Mouse (Mus musculus) midbrain, embryonic 11.5 days (tissue): ENCODE measurements around the gene Mbd6. TPM values are rescaled to one million over a fixed set of nuclear protein-coding genes. Genes with fewer than 3 reads are reported as not detected.
A peak's percentile ranks its signal among the peaks of the same experiment; 100 is the strongest.
"Not testable (repeated sequence)": the region's sequence is repeated elsewhere in the genome, so short reads cannot be mapped to it uniquely, and the experiment has no call there.

ENCODE experiments used
- ATAC-seq: fragments of 200-750 bp; cut with Nextera tagmentation; 2 replicates; pipeline ENCODE4 v1.8.0; 2017; ENCODE audit warnings: moderate TSS enrichment, moderate library complexity; ENCODE audit not compliant: low FRiP score
- DNase-seq: peaks from one replicate; pipeline ENCODE4 v3.0.0; 2015; ENCODE audit warnings: low spot score; ENCODE audit errors: missing footprints
- H3K27ac ChIP-seq: fragments of 300-500 bp; sonication (generic); 2 replicates; pipeline ENCODE4 v1.5.1; 2014; ENCODE audit warnings: low read depth, low read length
- H3K27me3 ChIP-seq: fragments of 300-500 bp; sonication (generic); 2 replicates; pipeline ENCODE4 v1.6.1; 2014; ENCODE audit warnings: mild to moderate bottlenecking, low read length, moderate library complexity, mixed read lengths; ENCODE audit not compliant: control insufficient read depth, insufficient read depth
- H3K36me3 ChIP-seq: fragments of 300-500 bp; sonication (generic); 2 replicates; pipeline ENCODE4 v1.6.1; 2014; ENCODE audit warnings: mild to moderate bottlenecking, low read length, moderate library complexity, mixed read lengths; ENCODE audit not compliant: control insufficient read depth, insufficient read depth
- H3K4me1 ChIP-seq: fragments of 300-500 bp; sonication (generic); 2 replicates; pipeline ENCODE4 v1.6.1; 2014; ENCODE audit warnings: low read length; ENCODE audit not compliant: control insufficient read depth, insufficient read depth
- H3K4me2 ChIP-seq: fragments of 300-500 bp; sonication (generic); 2 replicates; pipeline ENCODE4 v1.6.1; 2014; ENCODE audit warnings: mild to moderate bottlenecking, moderate library complexity
- H3K4me3 ChIP-seq: fragments of 300-500 bp; sonication (generic); 2 replicates; pipeline ENCODE4 v1.5.1; 2014; ENCODE audit warnings: low read depth, low read length
- H3K9ac ChIP-seq: fragments of 300-500 bp; sonication (generic); 2 replicates; pipeline ENCODE4 v1.6.1; 2014; ENCODE audit warnings: low read length
- H3K9me3 ChIP-seq: fragments of 300-500 bp; sonication (generic); 2 replicates; pipeline ENCODE4 v1.6.1; 2016; ENCODE audit warnings: low read length; ENCODE audit not compliant: control insufficient read depth
- WGBS: fragments of 180-500 bp; shearing (Covaris S2); extraction: QIAGEN DNeasy Blood & Tissue Kit; methylation state at CpG from one replicate; pipeline ENCODE4 v1.1.7; 2014; 5-methylcytosine and 5-hydroxymethylcytosine counted together
- polyA plus RNA-seq: library from polyadenylated mRNA; unstranded; fragments of >200 nt; fragmentation: Nextera tagmentation; extraction: Ambion mirVana; gene quantifications from 2 replicates; pipeline ENCODE4 v1.2.1, GENCODE M21; 2014

The Mbd6 gene
- polyA plus RNA-seq, 1 experiment from 2014 or later, result 16.3 TPM

DNA sequence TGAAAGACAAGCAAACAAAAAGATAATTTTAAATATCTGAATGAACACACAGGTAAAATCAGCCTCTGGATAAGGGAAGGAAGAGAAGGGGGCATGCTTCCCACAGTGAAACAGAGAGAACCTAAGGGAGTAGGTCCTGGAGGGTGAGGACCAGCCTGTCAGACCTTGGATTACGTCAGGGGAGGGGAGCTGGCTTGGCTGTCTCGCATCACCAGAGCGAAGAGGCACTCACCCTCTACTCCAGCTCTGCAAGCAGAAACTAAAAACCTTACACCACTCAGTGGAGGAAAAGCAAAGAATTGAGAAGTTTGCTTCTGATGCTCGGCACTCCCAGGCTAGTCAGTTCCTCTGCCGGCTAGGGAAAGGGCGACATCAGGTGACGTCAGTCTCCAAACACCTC is 31.2 kb upstream of the Mbd6 start:
- no peak overlapping the region for H3K4me3 ChIP-seq
- H3K4me2 ChIP-seq, result no peak overlapping the region
- H3K9ac ChIP-seq, result no peak overlapping the region
- ATAC-seq (no peak), DNase-seq (peak; percentile 53)
- H3K27me3 ChIP-seq, result peaks cover 8% of the 10 kb centered on the region
- no peaks in the 10 kb centered on the region for H3K9me3 ChIP-seq
- H3K36me3 ChIP-seq, result no peaks in the 10 kb centered on the region
- no peaks in the 10 kb centered on the region for H3K4me1 ChIP-seq
- no peak overlapping the region for H3K27ac ChIP-seq
- 77% methylated on average over 7 of the region's 7 CpGs for WGBS

DNA sequence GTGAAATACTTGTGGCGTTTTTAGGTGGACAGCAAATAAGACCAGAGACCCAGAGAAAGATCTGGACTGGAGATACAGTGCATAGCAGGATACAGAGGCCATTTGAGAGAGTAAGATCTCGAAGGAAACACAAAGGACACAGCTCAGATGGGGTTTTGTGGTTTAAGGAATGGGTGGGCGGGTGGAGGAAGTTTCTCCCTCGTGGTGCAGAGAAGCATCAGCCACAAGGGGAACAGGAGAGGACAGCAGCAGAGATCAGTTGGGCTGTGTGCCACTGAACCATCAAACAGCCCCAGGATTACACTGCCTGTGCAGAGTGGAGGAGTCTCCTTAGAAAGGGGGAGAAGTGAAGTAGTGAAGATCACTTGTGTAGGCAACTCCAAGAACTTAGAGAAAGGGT is 29.2 kb upstream of the Mbd6 start:
- no peaks in the 10 kb centered on the region for H3K4me1 ChIP-seq
- DNase-seq (peak; percentile 64), ATAC-seq (no peak)
- H3K9ac ChIP-seq, result no peak overlapping the region
- H3K4me3 ChIP-seq, result no peak overlapping the region
- no peaks in the 10 kb centered on the region for H3K9me3 ChIP-seq
- no peak overlapping the region for H3K4me2 ChIP-seq
- whole genome bisulfite sequencing, result 49% methylated on average over 4 of the region's 4 CpGs
- H3K36me3 ChIP-seq, result no peaks in the 10 kb centered on the region
- H3K27me3 ChIP-seq, result no peaks in the 10 kb centered on the region
- no peak overlapping the region for H3K27ac ChIP-seq

DNA sequence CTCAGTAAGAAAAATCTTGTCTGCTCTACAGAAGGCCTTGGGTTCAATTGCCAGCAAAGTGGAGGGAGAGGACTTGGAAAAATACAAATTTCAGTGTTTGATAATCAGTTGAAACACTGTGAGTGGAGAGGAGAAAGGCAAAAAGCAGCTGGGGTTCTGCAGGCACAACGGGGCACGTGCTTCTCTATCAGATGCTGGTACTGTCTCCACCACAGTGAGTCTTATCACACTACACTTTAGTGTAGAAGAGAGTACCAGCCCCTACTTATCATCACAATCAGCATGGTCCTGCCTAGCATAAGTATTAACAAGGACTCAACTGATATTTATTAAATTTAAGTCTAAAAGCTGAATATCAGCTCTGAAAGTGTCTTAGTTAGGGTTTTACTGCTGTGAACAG is 28.5 kb upstream of the Mbd6 start:
- WGBS, result 73% methylated on average over 2 of the region's 2 CpGs
- Histone ChIP-seq H3K4me2 (no peak overlapping the region), H3K4me1 (no peaks in the 10 kb centered on the region), H3K27me3 (no peaks in the 10 kb centered on the region), H3K4me3 (no peak overlapping the region), H3K9me3 (no peaks in the 10 kb centered on the region), H3K27ac (no peak overlapping the region), H3K9ac (no peak overlapping the region), H3K36me3 (no peaks in the 10 kb centered on the region)
- DNase-seq (peak; percentile 33), ATAC-seq (no peak)

DNA sequence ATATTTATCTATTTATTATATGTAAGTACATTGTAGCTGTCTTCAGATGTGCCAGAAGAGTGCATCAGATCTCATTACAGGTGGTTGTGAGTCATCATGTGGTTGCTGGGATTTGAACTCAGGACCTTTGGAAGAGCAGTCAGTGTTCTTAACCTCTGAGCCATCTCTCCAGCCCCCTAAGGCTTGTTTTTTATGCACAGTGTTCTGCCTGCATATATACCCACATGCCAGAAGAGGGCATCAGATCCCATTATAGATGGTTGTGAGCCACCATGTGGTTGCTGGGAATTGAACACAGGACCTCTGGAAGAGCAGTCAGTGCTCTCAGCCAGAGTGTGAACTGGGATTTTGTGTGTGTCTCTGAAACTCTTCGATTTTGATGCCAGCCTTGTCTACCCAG is 26.1 kb upstream of the Mbd6 start:
- 77% methylated on average over 1 of the region's 1 CpGs for WGBS
- H3K27me3 ChIP-seq, H3K9me3 ChIP-seq: not testable (repeated sequence)

DNA sequence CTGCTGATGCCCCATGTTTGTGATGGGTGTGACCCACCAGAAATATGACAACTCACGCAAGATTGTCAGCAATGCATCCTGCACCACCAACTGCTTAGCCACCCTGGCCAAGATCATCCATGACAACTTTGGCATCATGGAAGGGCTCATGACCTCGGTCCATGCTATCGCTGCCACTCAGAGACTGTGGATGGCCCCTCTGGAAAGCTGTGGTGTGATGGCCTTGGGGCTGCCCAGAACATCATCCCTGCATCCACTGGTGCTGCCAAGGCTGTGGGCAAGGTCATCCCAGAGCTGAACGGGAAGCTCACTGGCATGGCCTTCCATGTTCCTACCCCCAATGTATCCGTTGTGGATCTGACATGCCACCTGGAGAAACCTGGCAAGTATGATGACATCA is 24.7 kb upstream of the Mbd6 start:
- H3K4me3 ChIP-seq, H3K9ac ChIP-seq, H3K27me3 ChIP-seq, H3K9me3 ChIP-seq, H3K4me2 ChIP-seq, H3K36me3 ChIP-seq, ATAC-seq, H3K27ac ChIP-seq, H3K4me1 ChIP-seq: not testable (repeated sequence)
- 84% methylated on average over 5 of the region's 5 CpGs for WGBS
- peak; percentile 31 for DNase-seq

More for the DNA sequence above, 26.1 kb upstream of the Mbd6 start:
- not testable (repeated sequence) for ATAC-seq, H3K9ac ChIP-seq, H3K4me1 ChIP-seq, H3K4me3 ChIP-seq, H3K36me3 ChIP-seq, DNase-seq, H3K4me2 ChIP-seq, H3K27ac ChIP-seq

DNA sequence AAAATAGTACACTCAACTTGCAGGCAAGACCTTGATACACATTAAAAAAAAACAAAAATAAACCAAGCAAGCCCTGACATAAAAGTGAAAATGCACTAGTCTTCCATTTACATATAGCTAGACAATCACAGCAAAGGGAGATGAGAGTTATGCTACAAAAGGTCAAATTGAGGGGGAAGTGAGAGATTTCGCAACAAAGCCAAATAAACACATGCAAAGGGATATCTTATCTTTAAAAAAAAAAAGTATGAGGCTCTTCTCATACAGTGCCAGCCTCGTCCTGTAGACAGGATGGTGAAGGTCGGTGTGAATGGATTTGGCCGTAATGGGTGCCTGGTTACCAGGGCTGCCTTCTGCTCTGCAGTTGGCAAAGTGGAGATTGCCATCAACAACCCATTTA is 24.0 kb upstream of the Mbd6 start:
- DNase-seq (no peak), ATAC-seq (no peak)
- Histone ChIP-seq H3K4me2 (no peak overlapping the region), H3K9ac (no peak overlapping the region), H3K4me1 (peaks cover 8% of the 10 kb centered on the region), H3K36me3 (peaks cover 7% of the 10 kb centered on the region), H3K4me3 (no peak overlapping the region), H3K27me3 (no peaks in the 10 kb centered on the region), H3K9me3 (no peaks in the 10 kb centered on the region), H3K27ac (no peak overlapping the region)
- 78% methylated on average over 4 of the region's 4 CpGs for WGBS

DNA sequence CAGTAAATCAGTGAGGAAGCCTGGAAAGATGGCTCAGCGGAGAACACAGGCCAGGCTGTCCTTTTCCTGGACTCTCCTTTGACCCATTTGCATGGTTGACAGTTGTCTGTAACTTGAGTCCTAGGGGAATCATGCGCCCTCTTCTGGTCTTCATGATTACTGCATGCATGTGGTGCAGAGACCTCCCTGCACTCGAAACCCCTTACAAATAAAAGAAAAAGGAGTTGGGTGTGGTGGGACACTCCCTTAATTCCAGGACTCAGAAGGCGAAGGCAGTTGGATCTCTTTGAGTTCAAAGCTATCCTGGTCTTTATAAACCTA is 23.5 kb upstream of the Mbd6 start:
- WGBS, result under 1% methylated on average over 4 of the region's 4 CpGs

DNA sequence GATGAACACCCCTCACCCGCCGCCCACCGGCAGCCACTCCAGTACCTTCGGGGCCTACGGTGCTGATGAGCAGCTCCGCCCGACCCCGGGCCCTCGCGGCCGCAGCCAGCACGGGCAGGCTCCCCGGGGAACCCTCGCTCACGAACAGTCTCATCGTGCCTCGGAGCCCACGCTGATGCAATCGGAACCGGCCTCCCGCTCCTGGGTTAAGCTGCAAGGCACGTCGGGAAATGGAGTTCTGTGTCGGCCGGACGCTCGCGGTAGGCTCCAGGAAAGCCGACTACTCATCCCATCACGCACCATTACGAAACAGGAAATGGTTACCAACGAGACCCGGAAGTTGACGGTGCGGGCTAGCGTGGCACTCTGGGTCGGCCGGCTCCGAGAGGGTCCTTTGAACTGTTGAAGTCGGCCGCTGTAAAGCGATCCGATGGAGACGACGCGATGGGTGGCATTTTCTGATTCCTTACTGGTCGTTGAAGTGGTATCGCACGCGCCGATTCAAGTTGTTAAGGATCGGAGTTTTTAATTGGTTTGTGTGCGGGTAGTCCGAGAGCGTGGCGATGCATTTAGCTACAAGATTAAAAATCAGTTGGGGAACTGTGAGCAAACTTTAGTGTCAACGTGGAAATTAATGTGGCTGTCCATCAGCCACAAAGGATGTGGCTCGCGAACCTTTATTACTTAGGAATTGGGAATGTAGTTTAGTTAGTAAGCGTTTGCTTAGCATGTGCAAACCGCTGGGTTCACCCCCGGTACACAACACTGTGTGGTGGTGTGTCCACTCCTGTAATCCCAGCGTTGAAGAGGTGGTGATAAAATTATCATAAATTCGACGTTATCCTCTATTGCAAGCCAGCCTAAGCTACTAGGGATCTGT is 22.9 kb upstream of the Mbd6 start, which contains the start of gene Mars:
TSS of gene Mars (minus strand) at position 311 of the 880 bp plus-strand sequence.
- WGBS, result under 1% methylated on average over 65 of the region's 65 CpGs
- H3K4me3 ChIP-seq, result peak within 1 kb of the TSS; percentile 80
- DNase-seq, result peak; percentile 99
- H3K9ac ChIP-seq, result peak within 1 kb of the TSS; percentile 83
- peaks cover 8% of the 10 kb centered on the region for H3K4me1 ChIP-seq
- H3K9me3 ChIP-seq, result no peaks in the 10 kb centered on the region
- H3K36me3 ChIP-seq, result peaks cover 15% of the 10 kb centered on the region
- peak; percentile 97 for ATAC-seq
- no peaks in the 10 kb centered on the region for H3K27me3 ChIP-seq
- peak within 1 kb of the TSS; percentile 54; the same call in 1 of the 2 replicates for H3K27ac ChIP-seq
- peak within 1 kb of the TSS; percentile 77 for H3K4me2 ChIP-seq

More for the DNA sequence above, 23.5 kb upstream of the Mbd6 start:
- Histone ChIP-seq H3K9ac (peak overlapping the region; percentile 83), H3K27ac (no peak overlapping the region), H3K27me3 (no peaks in the 10 kb centered on the region), H3K9me3 (no peaks in the 10 kb centered on the region), H3K4me3 (peak overlapping the region; percentile 80), H3K4me2 (peak overlapping the region; percentile 77), H3K36me3 (peaks cover 10% of the 10 kb centered on the region), H3K4me1 (peaks cover 8% of the 10 kb centered on the region)
- peak; percentile 98 for DNase-seq
- peak; percentile 49 for ATAC-seq
